In the genomic region with DNA sequence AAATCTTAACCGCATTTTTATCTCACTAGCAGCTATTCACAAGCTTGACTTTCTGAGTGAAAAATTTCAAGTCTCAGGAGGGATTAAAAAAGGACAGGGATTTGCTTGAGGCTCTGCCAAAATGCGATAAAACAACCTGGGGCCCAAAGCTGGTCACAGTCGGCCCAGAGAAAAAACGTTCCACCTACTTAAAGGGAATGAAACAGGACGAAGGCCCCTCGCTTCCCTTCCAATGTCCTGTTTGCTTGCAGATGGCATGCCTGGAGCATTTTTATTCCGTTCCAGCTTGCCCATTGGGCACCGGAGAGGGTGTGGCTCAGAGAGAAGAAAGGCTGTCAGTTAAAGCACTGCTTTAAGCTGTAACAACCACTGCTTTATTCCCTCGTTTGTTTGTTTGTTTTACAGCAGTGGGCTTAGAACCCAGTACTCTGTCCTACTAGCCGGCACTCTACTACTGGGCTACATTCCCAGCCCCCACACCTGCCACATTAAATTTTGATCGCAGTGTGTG, we compare ENCODE assay signal across 8 mouse cellular contexts.
A peak's percentile ranks its signal among the peaks of the same experiment; 100 is the strongest.
DNase-seq lines count a peak whose midpoint lies in the region; ATAC-seq and TF ChIP-seq lines count a peak whose summit lies in the region.

No protein-coding gene starts in this region.

- peak overlapping the region; percentile 59 for H3K4me2 ChIP-seq in heart, embryonic 14.5 days (ENCODE audit: low read length)

- DNase-seq in cerebellum, adult 11-12 months: peak; percentile 10
- no peak for DNase-seq in cerebellum, adult 18-20 months
- DNase-seq in cerebellum, postnatal 36 days: peak; percentile 24 to 30
- DNase-seq in left cerebral cortex, adult 18-20 months (ENCODE audit: low spot score in 2 of 2): peak; percentile 27 to 39
- no peak for DNase-seq in B cell, adult 2 months
- DNase-seq in kidney, postnatal 25 days: no peak

- no peak for ATAC-seq in heart, embryonic 14.5 days (ENCODE audit: insufficient number of reproducible peaks, insufficient read depth, low FRiP score, low read depth)

- no peaks in the 10 kb centered on the region for H3K36me3 ChIP-seq in heart, embryonic 14.5 days (ENCODE audit: control insufficient read depth, insufficient read depth, low read length)

- no peak overlapping the region for H3K27ac ChIP-seq in heart, embryonic 14.5 days (replicated peaks in 1 of 2; ENCODE audit: control insufficient read depth in 1 of 2, insufficient read depth in 1 of 2, low read depth in 2 of 2, low read length in 2 of 2)
- H3K27ac ChIP-seq in olfactory bulb, adult 2 months (ENCODE audit: insufficient read depth, low read depth, low read length): no peak overlapping the region

- no peaks in the 10 kb centered on the region for H3K4me1 ChIP-seq in heart, embryonic 14.5 days (ENCODE audit: control insufficient read depth in 2 of 2, insufficient read depth in 2 of 2, low read length in 2 of 2)
- H3K4me1 ChIP-seq in olfactory bulb, adult 2 months (ENCODE audit: control insufficient read depth, insufficient read depth, low read length): peaks cover 5% of the 10 kb centered on the region; the same call in 1 of the 2 replicates

- peak overlapping the region; percentile 27 to 32 for H3K4me3 ChIP-seq in heart, embryonic 14.5 days (ENCODE audit: control insufficient read depth in 1 of 2, insufficient read depth in 1 of 2, low read depth in 1 of 2, low read length in 2 of 2)
- H3K4me3 ChIP-seq in olfactory bulb, adult 2 months (ENCODE audit: insufficient read depth, low read depth, low read length): peak overlapping the region; percentile 21

- no peaks in the 10 kb centered on the region for H3K9me3 ChIP-seq in heart, embryonic 14.5 days (ENCODE audit: control insufficient read depth, low read length)

- H3K27me3 ChIP-seq in heart, embryonic 14.5 days (ENCODE audit: control insufficient read depth, insufficient read depth, low read length): no peaks in the 10 kb centered on the region

- TF ChIP-seq POLR2A in olfactory bulb, adult 2 months (IDR thresholded peaks at IDR 0.05; ENCODE audit: insufficient read depth, low read depth, low read length): no peak

- H3K9ac ChIP-seq in heart, embryonic 14.5 days (ENCODE audit: low read length): peak overlapping the region; percentile 48; the same call in 1 of the 2 replicates

- WGBS in heart, embryonic 14.5 days: 14% methylated on average over 11 of the region's 11 CpGs
- WGBS in olfactory bulb, adult 2 months: 4% methylated on average over 11 of the region's 11 CpGs

- no peak for TF ChIP-seq CTCF in olfactory bulb, adult 2 months (IDR thresholded peaks at IDR 0.05; ENCODE audit: insufficient read depth, low read depth, low read length)

Comparison
In these comparisons a context has a peak if more than half of its experiments do, and no peak if none do; other contexts are left out.
1. DNase-seq: peak in cerebellum, adult 11-12 months (single experiment), cerebellum, postnatal 36 days (2 of 2) and left cerebral cortex, adult 18-20 months (2 of 2); none in cerebellum, adult 18-20 months (0 of 2), B cell, adult 2 months (0 of 2) and kidney, postnatal 25 days (0 of 2).